Mouse (Mus musculus): Measurements from ENCODE around the gene Ifitm10.

- TF ChIP-seq CTCF (IDR thresholded peaks at IDR 0.05; ENCODE audit: extremely low read depth, insufficient read length, insufficient replicate concordance, low read depth, low read length): no peak
- no peak for TF ChIP-seq POLR2A (IDR thresholded peaks at IDR 0.05; ENCODE audit: low read depth, low read length)
These were observed 31.8 kb downstream of the Ifitm10 start for GRCm38 (mm10) chr7:142341564-142342246.

Measured in small intestine, adult 2 months (tissue).